Mouse (Mus musculus) forebrain, embryonic 14.5 days (tissue): ENCODE results near the gene 1700001O22Rik. TPM values are rescaled to one million over a fixed set of nuclear protein-coding genes. Genes with fewer than 3 reads are reported as not detected.

Experiments
- ATAC-seq: fragments of 200-750 bp; cut with Nextera tagmentation; 2 replicates; pipeline ENCODE4 v1.8.0; 2017; ENCODE audit warnings: mild to moderate bottlenecking, moderate library complexity
- DNase-seq: peaks from one replicate; pipeline ENCODE4 v3.0.0-alpha.2; 2015; ENCODE audit warnings: low spot score
- H3K27ac ChIP-seq: fragments of 300-500 bp; sonication (generic); 2 replicates; pipeline ENCODE4 v1.5.1; 2014; ENCODE audit warnings: low read depth, mild to moderate bottlenecking, control low read depth, low read length, moderate library complexity
- H3K27me3 ChIP-seq: fragments of 300-500 bp; sonication (generic); replicated peaks from 2 replicates; pipeline ENCODE4 v1.6.1; 2014; ENCODE audit warnings: low read length, control low read depth, mixed read lengths; ENCODE audit not compliant: control insufficient read depth, insufficient read depth
- H3K36me3 ChIP-seq: fragments of 300-500 bp; sonication (generic); 2 replicates; pipeline ENCODE4 v1.6.1; 2014; ENCODE audit warnings: low read length, control low read depth; ENCODE audit not compliant: control insufficient read depth, insufficient read depth
- H3K4me1 ChIP-seq: fragments of 300-500 bp; sonication (generic); 2 replicates; pipeline ENCODE4 v1.6.1; 2014; ENCODE audit warnings: antibody characterized with exemption, low read length, control low read depth; ENCODE audit not compliant: control insufficient read depth, insufficient read depth
- H3K4me2 ChIP-seq: fragments of 300-500 bp; sonication (generic); 2 replicates; pipeline ENCODE4 v1.6.1; 2014; ENCODE audit warnings: mild to moderate bottlenecking, control low read depth, low read length
- H3K4me3 ChIP-seq: fragments of 300-500 bp; sonication (generic); 2 replicates; pipeline ENCODE4 v1.5.1; 2014; ENCODE audit warnings: low read depth, low read length, control low read depth
- H3K9ac ChIP-seq: fragments of 300-500 bp; sonication (generic); 2 replicates; pipeline ENCODE4 v1.6.1; 2014; ENCODE audit warnings: mild to moderate bottlenecking, low read length, control low read depth, moderate library complexity
- H3K9me3 ChIP-seq: fragments of 300-500 bp; sonication (generic); replicated peaks from 2 replicates; pipeline ENCODE4 v1.6.1; 2016; ENCODE audit warnings: low read length, control low read depth, mixed read lengths; ENCODE audit not compliant: control insufficient read depth
- WGBS: fragments of 180-500 bp; shearing (Covaris S2); extraction: QIAGEN DNeasy Blood & Tissue Kit; methylation state at CpG from one replicate; pipeline ENCODE4 v1.1.7; 2014; 5-methylcytosine and 5-hydroxymethylcytosine counted together
- polyA plus RNA-seq: library from polyadenylated mRNA; unstranded; fragments of >200 nt; fragmentation: Nextera tagmentation; extraction: Ambion mirVana; gene quantifications from 2 replicates; pipeline ENCODE4 v1.2.1, GENCODE M21; 2014

The 1700001O22Rik gene
- polyA plus RNA-seq, 1 experiment from 2014 or later: 2.4 TPM

GRCm38 (mm10) chr2:30767626-30768240 lies 35.7 kb downstream of the 1700001O22Rik start:
- peak; percentile 45 for DNase-seq
- Histone ChIP-seq H3K27me3 (no peaks in the 10 kb centered on the region), H3K27ac (peak overlapping the region; percentile 0; the same call in 1 of the 2 replicates), H3K9me3 (no peaks in the 10 kb centered on the region), H3K36me3 (no peaks in the 10 kb centered on the region), H3K4me2 (no peak overlapping the region), H3K9ac (no peak overlapping the region), H3K4me3 (no peak overlapping the region), H3K4me1 (peaks cover 16% of the 10 kb centered on the region)
- ATAC-seq: no peak
- WGBS: 62% methylated on average over 7 of the region's 7 CpGs

GRCm38 (mm10) chr2:30766446-30766845 lies 37.0 kb downstream of the 1700001O22Rik start:
- 71% methylated on average over 5 of the region's 5 CpGs for WGBS
- no peaks in the 10 kb centered on the region for H3K9me3 ChIP-seq
- H3K36me3 ChIP-seq: no peaks in the 10 kb centered on the region
- no peak for ATAC-seq
- no peak overlapping the region for H3K9ac ChIP-seq
- no peak overlapping the region for H3K4me2 ChIP-seq
- H3K4me1 ChIP-seq: peaks cover 5% of the 10 kb centered on the region; the same call in 1 of the 2 replicates
- no peaks in the 10 kb centered on the region for H3K27me3 ChIP-seq
- H3K27ac ChIP-seq: no peak overlapping the region
- no peak for DNase-seq
- H3K4me3 ChIP-seq: no peak overlapping the region

DNA sequence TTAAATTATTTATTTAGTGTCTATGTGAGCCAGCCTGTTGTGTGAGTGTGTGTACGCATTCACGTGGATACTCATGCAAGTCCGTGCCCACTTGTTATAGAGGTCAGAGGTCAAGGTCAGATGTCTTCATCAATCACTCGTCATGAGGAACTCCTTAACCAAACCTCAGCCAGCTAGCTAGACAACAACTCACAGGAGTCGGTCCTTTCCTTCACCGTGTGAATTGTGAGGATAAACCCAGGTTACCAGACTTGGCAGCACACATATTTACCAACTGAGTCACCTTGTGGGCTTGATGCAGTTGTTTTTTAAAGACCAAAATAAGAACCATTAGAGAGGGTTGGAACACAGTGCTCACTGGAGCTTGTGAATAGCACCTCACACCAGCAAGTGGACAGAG lies 42.8 kb downstream of the 1700001O22Rik start:
- H3K4me1 ChIP-seq: peaks cover 19% of the 10 kb centered on the region
- no peaks in the 10 kb centered on the region for H3K36me3 ChIP-seq
- H3K4me3 ChIP-seq: no peak overlapping the region
- peaks cover 4% of the 10 kb centered on the region; the same call in 1 of the 2 replicates for H3K9me3 ChIP-seq
- ATAC-seq: no peak
- H3K27ac ChIP-seq: no peak overlapping the region
- WGBS: 72% methylated on average over 6 of the region's 6 CpGs
- no peaks in the 10 kb centered on the region for H3K27me3 ChIP-seq
- H3K9ac ChIP-seq: no peak overlapping the region
- no peak overlapping the region for H3K4me2 ChIP-seq
- no peak for DNase-seq

DNA sequence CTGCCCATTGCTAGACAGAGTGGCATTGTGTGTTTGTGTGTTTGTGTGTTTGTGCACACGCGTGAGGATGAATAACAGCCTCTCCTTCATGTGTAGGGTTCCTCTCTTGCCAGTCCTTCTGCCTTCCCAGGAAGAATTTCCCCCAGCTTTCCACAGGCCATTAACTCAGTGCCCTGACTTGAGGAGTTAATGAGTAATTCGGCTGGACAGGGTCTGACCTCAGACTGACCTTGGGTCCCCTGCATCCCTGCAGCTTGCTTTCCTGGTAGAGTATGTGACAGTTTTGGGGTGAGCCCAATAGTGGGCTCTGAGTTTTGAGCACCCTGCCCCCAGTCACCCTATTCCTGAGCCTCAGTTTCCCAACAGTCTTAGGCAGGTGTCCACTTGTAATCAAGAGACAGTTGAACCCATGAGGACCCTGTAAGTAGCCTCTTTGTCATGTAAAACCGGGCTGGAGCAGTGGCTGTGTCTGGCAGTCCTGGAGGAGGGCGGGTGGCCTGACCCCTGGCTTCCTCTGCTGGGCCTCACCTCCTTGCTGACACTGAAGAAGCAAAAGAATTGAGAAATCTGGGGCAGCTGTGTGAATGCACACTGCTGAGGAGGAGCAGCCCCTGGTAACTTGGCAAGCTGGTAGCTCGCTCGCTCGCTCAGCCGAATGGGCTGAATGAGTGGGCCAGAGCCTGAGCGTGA lies 43.5 kb downstream of the 1700001O22Rik start:
- Histone ChIP-seq H3K9ac (no peak overlapping the region), H3K4me1 (peaks cover 19% of the 10 kb centered on the region), H3K27me3 (no peaks in the 10 kb centered on the region), H3K36me3 (no peaks in the 10 kb centered on the region), H3K4me3 (no peak overlapping the region), H3K27ac (0 out of 2 replicates have a peak overlapping the region, but pooled peaks have one; percentile 27), H3K4me2 (no peak overlapping the region), H3K9me3 (peaks cover 5% of the 10 kb centered on the region; the same call in 1 of the 2 replicates)
- 50% methylated on average over 10 of the region's 10 CpGs for WGBS
- ATAC-seq: no peak
- no peak for DNase-seq

DNA sequence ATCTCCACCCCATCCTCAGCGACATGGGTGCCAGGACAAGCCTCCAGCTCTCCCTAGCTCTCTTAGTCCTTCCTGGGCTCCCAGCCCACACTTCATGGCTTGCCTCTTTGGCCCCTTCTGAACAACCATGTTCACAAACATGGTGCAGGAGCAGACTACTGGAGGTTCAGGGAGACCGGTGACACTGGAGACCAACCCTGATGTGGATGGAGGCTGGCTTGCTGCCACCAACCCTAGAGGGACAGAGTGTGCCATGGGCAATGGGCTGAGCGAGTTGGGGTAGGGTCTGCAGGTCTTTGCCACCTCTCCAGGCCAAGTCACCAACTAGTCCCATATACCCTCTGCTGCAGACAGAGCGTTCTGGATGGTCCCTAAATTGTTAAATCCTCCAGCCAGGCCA lies 44.0 kb downstream of the 1700001O22Rik start:
- no peaks in the 10 kb centered on the region for H3K36me3 ChIP-seq
- H3K27ac ChIP-seq: no peak overlapping the region
- peaks cover 5% of the 10 kb centered on the region; the same call in 1 of the 2 replicates for H3K9me3 ChIP-seq
- H3K4me2 ChIP-seq: no peak overlapping the region
- no peak for ATAC-seq
- no peak for DNase-seq
- no peaks in the 10 kb centered on the region for H3K27me3 ChIP-seq
- 84% methylated on average over 4 of the region's 4 CpGs for WGBS
- peaks cover 19% of the 10 kb centered on the region for H3K4me1 ChIP-seq
- no peak overlapping the region for H3K4me3 ChIP-seq
- no peak overlapping the region for H3K9ac ChIP-seq

- H3K4me3 ChIP-seq: no peak overlapping the region
- ATAC-seq (peak; percentile 22; the same call in 1 of the 2 replicates), DNase-seq (no peak)
- H3K36me3 ChIP-seq: no peaks in the 10 kb centered on the region
- H3K9ac ChIP-seq: no peak overlapping the region; the same call in 1 of the 2 replicates
- peak overlapping the region; percentile 59; the same call in 1 of the 2 replicates for H3K27ac ChIP-seq
- H3K4me2 ChIP-seq: no peak overlapping the region
- H3K27me3 ChIP-seq: no peaks in the 10 kb centered on the region
- peaks cover 19% of the 10 kb centered on the region for H3K4me1 ChIP-seq
- peaks cover 5% of the 10 kb centered on the region; the same call in 1 of the 2 replicates for H3K9me3 ChIP-seq
- 41% methylated on average over 4 of the region's 4 CpGs for WGBS
Observed at GRCm38 (mm10) chr2:30759088-30759374, 44.4 kb downstream of the 1700001O22Rik start.

- Histone ChIP-seq H3K4me3 (no peak overlapping the region), H3K4me2 (0 out of 2 replicates have a peak overlapping the region, but pooled peaks have one; percentile 5), H3K4me1 (peaks cover 19% of the 10 kb centered on the region), H3K9ac (peak overlapping the region; percentile 10; the same call in 1 of the 2 replicates), H3K9me3 (peaks cover 5% of the 10 kb centered on the region; the same call in 1 of the 2 replicates), H3K27me3 (no peaks in the 10 kb centered on the region), H3K36me3 (no peaks in the 10 kb centered on the region), H3K27ac (peak overlapping the region; percentile 59)
- ATAC-seq (peak; percentile 90), DNase-seq (peak; percentile 88)
- WGBS: under 1% methylated on average over 17 of the region's 17 CpGs
Observed at GRCm38 (mm10) chr2:30758341-30759087, 44.9 kb downstream of the 1700001O22Rik start.

GRCm38 (mm10) chr2:30756962-30757715 lies 46.3 kb downstream of the 1700001O22Rik start:
- Histone ChIP-seq H3K27ac (no peak overlapping the region), H3K27me3 (no peaks in the 10 kb centered on the region), H3K4me2 (no peak overlapping the region), H3K4me1 (peaks cover 19% of the 10 kb centered on the region), H3K9me3 (peaks cover 5% of the 10 kb centered on the region; the same call in 1 of the 2 replicates), H3K4me3 (no peak overlapping the region), H3K36me3 (no peaks in the 10 kb centered on the region), H3K9ac (no peak overlapping the region)
- WGBS: 85% methylated on average over 10 of the region's 10 CpGs
- DNase-seq (no peak), ATAC-seq (no peak)
